Mouse (Mus musculus) adrenal gland, postnatal 25 days (tissue): ENCODE measurements around the gene Pabpc1l. TPM values are rescaled to one million over a fixed set of nuclear protein-coding genes. Genes with fewer than 3 reads are reported as not detected.

ENCODE experiments used
- DNase-seq: peaks from one replicate; pipeline ENCODE4 v3.0.0; 2021; ENCODE audit warnings: mixed read lengths
- long read RNA-seq: library from polyadenylated mRNA; stranded (forward); transcript quantifications from one replicate; pipeline ENCODE4 v2.0.0, GENCODE M21; 2021
- total RNA-seq: library from RNA; stranded (reverse); gene quantifications from 2 replicates; pipeline ENCODE4 v1.2.3, GENCODE M21; 2021

Gene Pabpc1l
- total RNA-seq, result 0.48 and 2.2 TPM in 2 replicates
- long read RNA-seq, partial matches to known transcripts, result 0 of 1 reads
- long read RNA-seq, other reads (novel, unspliced or antisense), result 1 of 1 reads

DNA sequence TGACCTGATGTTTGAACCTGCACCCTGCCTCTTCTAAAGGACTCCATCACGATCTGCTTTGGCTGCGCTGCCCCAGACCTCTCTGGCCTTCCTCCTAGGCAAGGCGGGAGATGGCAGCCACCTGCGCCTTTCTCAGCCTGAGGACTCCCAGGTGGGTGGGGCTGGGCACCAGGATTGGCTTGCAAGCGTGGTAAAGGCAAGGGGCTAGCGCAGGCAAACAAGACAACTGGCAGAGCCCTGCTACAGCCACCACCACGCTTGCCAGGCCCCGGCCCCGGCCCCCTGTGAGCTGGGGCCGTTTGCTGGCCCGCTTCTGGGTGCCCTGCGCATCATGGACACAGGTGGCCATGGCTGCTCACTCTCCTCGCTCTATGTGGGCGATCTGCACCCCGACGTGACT lies at the start of gene Pabpc1l:
Gene Pabpc1l (plus strand): TSS at position 301 of the 400 bp plus-strand sequence.
- DNase-seq, result no peak

DNA sequence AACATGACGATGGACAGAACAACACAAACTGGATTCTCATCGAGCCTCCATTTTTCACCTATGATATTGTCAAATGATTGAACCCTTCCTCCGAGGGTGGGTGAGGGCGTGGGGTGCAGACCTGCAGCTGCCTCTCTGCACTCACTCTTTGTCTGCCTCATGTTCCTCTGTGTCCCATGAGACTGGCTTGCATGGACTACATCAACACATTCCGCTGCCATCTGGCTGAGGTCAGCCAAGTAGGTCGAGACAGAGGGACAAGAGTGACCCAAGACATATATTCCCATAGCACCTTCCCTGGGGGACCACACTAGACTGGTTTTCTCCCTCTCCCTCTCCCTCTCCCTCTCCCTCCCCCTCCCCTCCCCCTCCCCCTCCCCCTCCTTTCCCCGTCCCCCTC lies 48.8 kb upstream of the Pabpc1l start:
- DNase-seq, result peak; percentile 18

DNA sequence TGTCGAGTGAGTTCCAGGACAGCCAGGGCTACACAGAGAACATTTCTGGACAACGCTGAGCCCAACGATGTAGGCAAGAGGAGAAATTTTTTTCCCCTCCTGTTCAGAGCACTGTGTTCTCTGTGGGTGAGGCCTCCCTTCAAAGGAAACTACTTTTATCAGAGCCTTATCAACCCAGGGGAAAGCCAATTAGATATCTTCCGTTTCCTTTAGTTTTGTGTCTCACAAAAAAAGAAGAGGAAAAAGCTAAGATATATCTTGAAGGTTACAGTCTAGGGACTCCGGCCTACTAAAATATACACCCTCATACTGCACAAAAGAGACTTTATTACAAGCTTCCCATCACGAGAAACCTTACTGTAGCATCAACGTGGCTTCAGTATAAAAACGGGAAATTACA lies 38.0 kb upstream of the Pabpc1l start:
- no peak for DNase-seq

DNA sequence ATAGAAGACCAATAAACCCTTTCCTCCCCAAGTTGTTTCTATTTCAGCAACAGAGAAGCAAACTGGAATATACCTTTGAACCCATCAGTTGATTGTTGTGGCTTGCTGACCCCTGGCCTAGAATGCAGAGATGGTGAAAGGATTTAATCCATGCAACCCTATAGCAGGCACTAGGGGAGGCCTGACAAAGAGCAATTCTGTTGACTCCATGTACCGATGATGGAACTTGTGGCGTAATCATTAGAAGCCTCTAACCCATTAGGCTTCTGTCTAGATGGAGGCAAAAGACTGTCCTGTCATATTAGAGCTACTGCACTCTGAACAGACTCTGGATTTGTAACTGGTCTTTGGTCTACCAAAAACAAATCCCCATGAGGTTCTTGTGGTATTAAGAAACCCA lies 32.4 kb upstream of the Pabpc1l start:
- no peak for DNase-seq

DNA sequence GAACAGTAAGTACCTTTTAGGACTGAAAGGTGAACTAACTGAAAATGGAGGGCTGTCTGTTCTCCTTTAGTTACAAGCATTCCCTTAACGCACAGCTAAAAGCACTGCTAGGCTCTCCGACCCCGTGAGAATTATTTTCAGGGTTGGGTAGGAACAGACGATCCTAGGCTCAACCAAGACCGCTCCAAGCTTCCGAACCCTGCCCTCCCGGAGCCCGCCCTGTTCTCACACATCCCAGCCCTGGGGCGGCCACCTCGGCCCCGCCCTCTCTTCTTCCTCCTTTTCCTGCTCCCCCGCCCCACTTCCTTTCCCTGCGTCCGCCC lies 30.6 kb upstream of the Pabpc1l start, which contains the start of gene Ywhab:
Gene Ywhab (plus strand): TSS at position 307 of the 323 bp plus-strand sequence.
- DNase-seq, result no peak

DNA sequence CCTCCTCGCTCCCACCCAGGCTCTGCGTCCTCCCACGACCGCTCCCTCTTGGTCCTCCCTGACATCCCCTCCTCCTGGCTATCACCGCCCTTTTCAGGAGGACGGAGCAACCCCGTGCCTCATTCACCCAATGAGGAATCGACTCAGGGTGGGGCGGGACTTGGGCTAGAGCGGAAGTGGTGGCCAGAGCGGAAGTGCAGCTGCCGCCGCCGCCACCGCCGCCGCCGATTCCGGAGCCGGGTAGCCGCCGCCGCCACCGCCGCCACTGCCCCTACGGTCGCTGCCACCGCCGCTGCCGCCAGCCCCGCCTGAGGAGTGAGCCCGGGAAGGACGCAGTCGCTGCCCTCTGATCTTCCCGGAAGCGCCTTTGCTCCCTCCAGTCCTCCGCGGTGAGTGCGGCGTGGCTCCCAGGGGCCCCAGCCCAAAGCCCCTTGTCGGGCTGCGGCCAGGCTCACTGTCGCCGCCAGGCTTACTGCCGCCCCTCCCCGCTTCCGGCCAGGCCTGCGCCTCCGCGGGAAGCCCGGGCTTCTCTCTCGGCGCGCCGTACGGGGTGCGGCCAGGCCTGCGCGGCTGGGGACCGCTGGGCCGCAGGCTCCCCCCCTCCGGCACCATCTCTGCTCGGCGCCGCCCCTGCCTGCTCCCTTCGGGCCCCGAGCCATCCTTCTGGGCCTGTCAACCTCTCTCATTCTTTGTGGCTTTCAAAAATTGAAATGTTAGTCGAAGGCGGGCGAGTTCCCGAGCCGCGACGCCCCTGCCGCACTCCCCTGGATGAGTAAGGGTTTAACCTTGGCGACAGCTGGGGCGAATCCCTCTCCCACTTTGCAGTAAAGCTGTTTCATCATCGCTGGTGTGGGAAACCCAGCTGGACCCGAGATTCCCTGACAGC lies 30.0 kb upstream of the Pabpc1l start:
- peak; percentile 91 for DNase-seq

DNA sequence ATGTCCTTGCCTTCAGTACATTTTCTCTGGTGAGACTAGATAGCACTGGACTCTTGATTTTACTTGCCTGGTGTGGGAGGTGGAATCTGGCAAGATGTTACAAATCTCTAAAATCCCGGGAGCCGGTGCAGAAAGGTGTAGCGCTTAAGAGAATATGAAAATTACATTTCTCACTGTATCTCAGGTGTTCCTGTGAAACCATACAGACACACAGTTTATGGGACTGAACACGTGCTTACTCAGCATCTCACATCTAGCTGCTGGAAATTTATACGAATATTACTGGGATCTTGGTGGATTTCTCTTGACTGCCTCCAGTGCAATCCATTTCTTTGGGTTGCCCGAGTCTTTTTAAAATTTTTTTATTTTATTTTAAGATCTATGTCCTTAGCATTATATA lies 29.0 kb upstream of the Pabpc1l start:
- DNase-seq, result no peak

DNA sequence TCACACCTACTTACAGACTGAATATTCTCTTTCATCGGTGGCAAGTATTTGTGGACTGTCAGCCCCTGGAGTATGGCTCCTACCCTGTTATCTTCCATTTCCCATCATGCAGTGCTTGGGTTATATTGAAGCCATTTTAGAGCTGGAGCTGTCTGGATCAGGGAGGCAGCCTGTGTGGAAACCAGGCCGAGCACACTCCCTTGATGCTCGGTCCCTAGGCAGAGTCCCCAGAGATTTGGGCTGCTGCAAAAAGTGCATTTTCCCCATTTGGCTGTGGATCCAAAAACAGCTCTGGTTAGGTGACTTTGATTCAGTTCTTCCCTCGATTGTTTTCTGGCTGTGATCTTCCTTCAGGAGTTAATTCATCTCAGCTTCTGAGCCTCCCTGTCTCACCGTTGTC lies 28.4 kb upstream of the Pabpc1l start:
- DNase-seq, result no peak

DNA sequence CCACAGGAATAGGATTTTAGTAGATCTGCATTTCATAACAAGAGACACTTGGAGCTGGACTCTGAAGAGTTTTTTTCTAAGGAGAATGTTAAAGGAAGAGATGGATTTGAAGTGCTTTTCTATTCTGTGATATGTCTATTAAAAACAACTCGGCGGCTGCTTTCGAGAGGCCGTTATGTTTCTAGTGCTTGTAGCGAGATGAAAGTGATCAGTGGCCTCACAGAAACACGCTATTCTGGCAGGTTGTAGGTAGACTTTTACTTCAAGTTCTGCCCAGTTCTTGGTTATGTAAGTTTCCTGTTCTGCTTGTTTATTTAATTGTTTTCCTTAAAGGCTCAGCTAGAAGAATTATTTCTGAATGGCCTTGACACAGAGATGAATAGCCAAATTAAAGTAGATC lies 26.3 kb upstream of the Pabpc1l start:
- no peak for DNase-seq

DNA sequence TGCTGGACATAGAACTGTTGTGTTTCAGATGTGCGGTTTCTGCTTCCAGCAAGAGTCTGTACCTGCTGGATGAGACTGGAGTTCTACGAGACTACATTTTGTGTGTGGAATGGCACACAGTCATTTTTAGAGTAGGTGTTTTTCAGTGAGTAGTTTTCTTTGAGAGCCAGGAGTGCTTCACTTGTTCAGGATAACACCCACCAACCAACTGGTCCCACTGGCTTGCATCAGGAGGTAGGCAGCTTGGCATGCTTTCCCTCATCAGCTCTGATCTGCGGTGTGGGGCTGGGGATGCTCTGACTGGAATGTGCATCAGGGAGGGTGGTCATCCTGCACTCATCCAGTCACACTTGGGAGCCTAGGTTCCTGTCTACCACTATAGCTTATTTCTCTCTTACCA lies 22.6 kb upstream of the Pabpc1l start:
- no peak for DNase-seq

DNA sequence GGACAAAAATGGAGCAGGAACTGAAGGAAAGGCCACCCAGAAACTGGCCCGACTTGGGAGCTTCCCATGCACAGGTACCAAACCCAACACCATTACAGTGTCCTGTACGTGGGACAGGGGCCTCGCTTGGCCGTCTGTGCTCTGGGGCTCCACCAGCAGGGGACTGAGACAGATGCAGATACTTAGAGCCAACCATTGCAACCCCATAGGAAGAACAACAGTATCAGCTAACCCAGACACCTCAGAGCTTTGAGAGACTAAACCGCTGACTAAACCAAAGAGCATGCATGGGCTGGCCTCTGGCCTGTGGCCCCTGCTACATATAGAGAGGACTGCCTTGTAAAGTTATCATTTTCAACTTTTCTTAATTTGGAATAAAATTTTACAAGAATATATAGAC lies 20.7 kb upstream of the Pabpc1l start:
- no peak for DNase-seq

DNA sequence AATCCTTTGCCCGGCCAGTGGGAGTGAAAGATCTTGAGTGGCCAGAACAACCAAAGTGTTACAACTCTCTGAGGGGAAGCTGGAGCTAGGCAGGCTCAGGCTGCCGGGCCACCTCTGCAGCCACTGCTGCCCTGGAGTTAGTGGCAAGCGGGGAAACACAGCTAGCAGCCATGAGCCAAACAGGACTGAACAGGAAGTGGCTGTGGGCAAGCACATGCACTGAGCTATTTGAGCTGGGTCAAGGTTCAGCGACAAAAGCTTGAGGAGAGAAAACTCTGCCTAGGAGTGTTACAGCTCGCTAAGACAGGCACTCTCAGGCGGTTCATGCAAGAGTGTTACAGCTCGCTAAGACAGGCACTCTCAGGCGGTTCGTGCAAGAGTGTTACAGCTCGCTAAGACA lies 18.3 kb upstream of the Pabpc1l start:
- no peak for DNase-seq

DNA sequence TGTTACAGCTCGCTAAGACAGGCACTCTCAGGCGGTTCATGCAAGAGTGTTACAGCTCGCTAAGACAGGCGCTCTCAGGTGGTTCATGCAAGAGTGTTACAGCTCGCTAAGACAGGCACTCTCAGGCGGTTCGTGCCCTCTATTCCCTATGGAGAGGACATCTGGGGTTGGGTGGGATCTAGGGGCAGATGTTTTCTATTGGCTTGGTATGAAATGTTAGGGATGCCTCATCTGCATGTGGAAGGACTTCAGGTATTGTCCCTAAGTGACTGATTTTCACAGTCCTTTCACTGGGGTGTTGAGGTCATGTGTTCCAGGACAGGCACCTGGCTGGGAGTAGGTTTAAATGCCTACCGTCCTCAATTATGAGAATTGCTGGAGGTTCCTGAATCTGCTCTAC lies 17.7 kb upstream of the Pabpc1l start:
- DNase-seq, result no peak

DNA sequence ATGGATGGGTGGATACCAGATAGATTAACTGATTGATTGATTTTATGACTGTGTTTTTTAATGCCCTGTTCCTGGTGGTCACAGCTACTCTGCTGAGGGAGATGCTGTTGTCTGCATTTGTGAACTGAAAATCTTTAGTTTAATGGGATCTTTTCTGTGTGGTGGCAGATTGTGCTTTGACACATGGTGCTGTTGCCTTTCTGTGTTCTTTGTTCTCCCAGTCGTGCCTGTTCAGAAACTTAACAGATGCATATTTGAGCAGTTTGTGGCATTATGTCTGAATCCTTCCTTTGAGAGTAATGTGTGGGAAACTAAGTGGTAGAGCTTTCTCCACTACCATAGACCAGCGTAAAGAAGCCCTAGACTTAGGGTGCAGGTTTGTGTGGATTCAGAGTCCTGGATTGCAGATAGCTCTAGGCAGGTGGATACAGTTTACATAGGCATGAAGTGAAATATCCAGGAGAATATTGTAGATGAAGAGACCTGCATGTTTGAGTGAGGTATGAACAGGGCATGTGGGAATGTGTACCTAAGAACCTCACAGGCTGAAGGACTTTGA lies 17.2 kb upstream of the Pabpc1l start:
- DNase-seq, result no peak

DNA sequence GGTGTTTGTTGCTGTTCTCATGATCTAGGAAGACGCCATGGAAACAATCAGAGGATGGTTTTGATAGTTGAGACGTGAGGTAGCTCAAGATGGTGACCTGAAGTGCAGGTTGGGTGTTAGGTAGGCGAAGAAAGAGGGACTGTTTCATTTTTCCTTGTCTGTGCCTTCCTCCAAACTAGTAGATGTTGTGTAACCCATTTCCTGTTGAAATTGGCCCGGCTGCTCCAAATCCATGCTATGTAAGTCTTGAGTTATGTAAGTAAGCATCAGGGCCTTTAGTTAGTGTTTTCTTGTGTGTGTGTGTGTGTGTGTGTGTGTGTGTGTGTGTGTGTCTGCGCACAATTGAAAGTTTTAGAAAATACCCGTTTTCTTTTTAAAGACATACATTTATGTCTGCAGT lies 16.0 kb upstream of the Pabpc1l start:
- DNase-seq, result no peak

DNA sequence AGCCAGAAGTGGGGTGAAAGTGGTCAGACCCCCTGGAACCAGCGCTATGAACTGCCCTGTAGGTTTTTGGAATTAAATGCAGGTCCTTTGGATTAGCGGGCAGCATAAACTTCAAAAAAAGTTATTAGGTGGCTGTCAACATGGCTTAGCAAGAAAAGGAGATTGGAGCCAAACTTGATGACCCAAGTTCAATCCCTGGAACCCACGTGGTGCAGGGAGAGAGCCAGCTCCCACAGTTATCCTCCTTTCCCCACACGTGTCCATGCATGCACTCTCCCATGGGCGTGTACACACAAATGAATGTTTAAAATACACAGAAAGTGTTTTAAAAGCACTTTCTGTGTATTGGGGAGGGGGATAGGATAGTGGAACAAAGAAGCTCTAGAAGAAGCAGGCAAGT lies 14.8 kb upstream of the Pabpc1l start:
- DNase-seq, result no peak

DNA sequence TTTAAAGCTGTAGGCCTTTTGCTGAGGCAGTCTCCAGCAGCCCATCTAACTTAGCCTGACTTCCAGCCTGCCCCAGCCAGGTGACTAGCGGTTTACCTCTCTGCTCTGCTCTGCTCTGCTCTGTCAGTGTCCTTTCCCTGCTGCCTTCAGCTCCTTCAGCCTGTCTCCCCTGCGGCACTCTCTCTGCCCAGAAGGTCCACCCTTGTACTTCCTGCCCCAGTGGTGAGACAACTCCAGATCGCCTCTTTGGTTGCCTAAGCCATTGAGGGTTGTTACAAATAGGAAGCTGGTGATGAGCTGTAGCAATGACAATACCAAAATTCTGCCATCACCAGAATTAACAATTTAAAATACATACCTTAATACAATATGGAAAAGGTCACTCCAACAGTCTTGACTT lies 14.3 kb upstream of the Pabpc1l start:
- DNase-seq, result no peak

DNA sequence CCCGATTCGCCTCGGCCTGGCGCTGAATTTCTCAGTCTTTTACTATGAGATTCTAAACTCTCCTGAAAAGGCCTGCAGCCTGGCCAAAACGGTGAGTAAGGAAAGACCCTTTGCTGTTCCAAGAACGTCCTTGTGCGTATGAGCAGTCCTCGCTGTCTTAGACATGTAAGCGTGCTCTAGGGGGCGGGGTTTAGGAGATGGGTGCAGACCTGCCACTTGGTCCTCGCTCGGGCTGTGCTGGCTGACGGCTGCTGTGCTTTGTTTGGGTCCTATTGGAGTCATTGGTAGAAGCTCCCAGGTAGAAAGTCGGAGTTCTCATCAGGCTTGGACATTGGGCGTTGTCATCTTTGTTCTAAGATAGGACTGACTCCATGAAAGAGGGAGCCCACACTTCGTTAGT lies 9.9 kb upstream of the Pabpc1l start:
- no peak for DNase-seq

DNA sequence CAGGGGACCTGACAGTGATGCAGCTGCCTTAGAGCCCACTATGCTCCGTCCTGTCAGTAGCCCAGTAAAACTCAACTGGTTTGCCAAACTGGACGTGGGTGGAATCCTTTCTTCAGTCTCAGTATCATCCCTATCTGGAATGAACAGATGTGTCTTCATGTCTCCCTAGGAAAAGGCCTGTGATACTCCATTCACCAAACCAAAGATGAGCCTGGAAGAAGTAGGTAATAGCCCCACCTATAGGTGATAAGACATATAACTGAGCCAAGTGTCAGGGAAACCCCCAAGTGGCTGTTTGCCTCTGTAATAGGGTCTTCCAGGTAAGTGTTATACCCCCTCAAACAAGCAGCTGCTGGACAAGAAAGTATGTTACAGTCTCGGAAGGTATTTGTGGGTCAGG lies 6.3 kb upstream of the Pabpc1l start:
- DNase-seq, result no peak

DNA sequence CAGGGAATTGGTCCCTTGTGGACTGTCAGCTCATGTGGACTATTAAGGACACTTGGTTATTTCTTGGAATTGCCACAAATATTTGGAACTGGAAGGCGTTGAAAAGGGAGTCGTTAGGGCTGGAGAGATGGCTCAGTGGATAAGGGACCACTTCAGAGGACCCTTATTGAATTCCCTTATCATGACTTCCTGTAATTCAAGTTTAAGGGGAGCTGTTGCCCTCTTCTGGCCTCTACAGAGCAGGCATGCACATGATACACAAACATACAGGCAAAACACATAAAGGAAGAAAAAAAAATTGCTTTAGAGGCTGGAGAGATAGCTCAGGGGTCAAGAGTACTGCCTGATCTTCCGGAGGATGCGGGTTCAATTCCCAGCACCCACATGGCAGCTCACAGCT lies 5.3 kb upstream of the Pabpc1l start:
- DNase-seq, result no peak

DNA sequence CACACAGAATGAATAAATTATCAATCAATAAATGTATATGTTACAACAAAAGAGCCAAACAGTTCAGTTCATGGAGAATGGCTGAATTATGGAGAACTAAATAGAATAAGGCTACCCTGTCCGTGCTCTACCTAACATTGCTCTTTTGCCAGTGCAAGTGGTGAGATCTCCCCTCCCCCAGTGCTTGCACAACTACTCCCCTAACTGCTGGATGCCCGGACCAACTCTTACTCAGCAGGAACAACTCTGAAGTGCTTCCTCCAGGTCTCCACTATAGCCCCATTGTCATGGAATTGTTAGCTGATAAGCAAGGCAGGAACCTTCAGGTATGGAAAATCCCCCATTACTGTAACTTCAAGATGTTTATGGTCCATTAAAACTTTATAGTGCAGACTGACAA lies 3.1 kb upstream of the Pabpc1l start:
- DNase-seq, result no peak

DNA sequence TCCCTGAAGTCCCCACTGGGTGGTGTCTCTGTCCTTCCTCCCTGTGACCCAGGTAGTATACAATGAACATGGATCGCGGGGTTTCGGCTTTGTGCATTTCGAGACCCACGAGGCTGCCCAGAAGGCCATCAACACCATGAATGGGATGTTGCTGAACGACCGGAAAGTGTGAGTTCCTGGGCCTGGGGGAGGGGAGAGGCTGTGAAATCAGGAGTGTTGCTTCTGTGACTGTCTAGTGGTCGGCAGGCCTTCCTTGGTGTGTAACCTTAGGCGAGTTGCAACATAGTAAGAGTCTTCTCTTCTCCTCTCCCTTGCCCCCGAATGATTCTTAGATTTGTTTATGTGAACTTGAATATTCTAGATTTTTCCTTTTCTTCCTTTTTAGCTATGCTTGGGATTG lies 5.9 kb downstream of the Pabpc1l start:
- DNase-seq, result no peak

DNA sequence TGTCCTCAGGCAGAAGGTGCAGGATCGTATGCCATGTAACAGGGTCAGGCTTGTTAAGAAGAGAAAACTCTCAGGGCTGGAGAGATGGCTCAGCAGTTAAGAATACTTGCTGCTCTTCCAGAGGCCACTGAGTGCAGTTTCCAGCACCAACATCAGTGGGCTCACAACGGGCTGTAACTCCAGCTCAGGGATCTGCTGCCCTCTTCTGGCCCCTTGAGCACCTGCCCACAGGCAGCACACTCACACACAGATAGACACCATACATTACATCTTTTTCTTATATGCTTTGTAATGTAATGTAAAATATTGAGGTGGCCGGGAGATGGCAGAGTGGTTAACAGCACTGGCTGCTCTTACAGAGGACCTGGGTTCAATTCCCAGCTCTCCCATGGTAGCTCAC lies 7.7 kb downstream of the Pabpc1l start:
- no peak for DNase-seq

DNA sequence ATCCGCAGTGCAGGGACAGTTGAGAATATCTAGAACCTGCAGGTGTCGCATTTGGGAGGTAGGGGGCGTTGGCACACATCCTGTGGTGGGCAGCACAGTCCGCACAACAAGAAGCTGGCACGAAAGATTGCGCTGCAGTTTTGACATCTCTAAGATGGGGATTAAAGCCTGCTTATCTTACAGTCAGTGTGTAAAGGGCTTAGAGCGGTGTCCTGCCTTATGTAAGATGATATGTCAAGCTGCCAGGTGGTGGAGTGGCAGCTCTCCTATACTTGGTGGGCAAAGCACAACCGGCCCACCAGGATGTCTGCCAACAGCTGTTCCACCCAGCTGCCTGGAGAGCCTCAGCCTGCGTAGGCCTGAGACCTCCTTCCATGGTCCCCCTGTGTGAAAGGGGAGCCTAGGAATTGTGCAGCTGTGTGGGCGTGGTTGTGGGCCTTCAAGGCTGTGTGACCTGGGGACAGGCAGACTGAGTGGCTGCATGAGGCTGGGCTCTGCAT lies 11.3 kb downstream of the Pabpc1l start:
- DNase-seq, result no peak
